Mouse (Mus musculus) limb, embryonic 15.5 days (tissue): ENCODE measurements around the gene Sik2. TPM values are rescaled to one million over a fixed set of nuclear protein-coding genes. Genes with fewer than 3 reads are reported as not detected.

ENCODE experiments used
- ATAC-seq: fragments of 200-750 bp; cut with Nextera tagmentation; 2 replicates; pipeline ENCODE4 v1.8.0; 2017; ENCODE audit warnings: low read depth, moderate TSS enrichment; ENCODE audit not compliant: insufficient number of reproducible peaks, low FRiP score, low TSS enrichment
- H3K27ac ChIP-seq: fragments of 300-500 bp; sonication (generic); 2 replicates; pipeline ENCODE4 v1.5.1; 2015; ENCODE audit warnings: moderate library complexity, mild to moderate bottlenecking, inconsistent platforms
- H3K27me3 ChIP-seq: fragments of 300-500 bp; sonication (generic); 2 replicates; pipeline ENCODE4 v1.6.1; 2015; ENCODE audit warnings: inconsistent platforms
- H3K36me3 ChIP-seq: fragments of 300-500 bp; sonication (generic); 2 replicates; pipeline ENCODE4 v1.6.1; 2015; ENCODE audit warnings: inconsistent platforms
- H3K4me1 ChIP-seq: fragments of 300-500 bp; sonication (generic); 2 replicates; pipeline ENCODE4 v1.6.1; 2015; ENCODE audit warnings: inconsistent platforms
- H3K4me2 ChIP-seq: fragments of 300-500 bp; sonication (generic); 2 replicates; pipeline ENCODE4 v1.6.1; 2015; ENCODE audit warnings: mild to moderate bottlenecking, inconsistent platforms
- H3K4me3 ChIP-seq: fragments of 300-500 bp; sonication (generic); 2 replicates; pipeline ENCODE4 v1.5.1; 2015; ENCODE audit warnings: mild to moderate bottlenecking, inconsistent platforms
- H3K9ac ChIP-seq: fragments of 300-500 bp; sonication (generic); 2 replicates; pipeline ENCODE4 v1.6.1; 2015; ENCODE audit warnings: inconsistent platforms
- H3K9me3 ChIP-seq: fragments of 300-500 bp; sonication (generic); 2 replicates; pipeline ENCODE4 v1.6.1; 2016; ENCODE audit warnings: inconsistent platforms
- WGBS: fragments of 180-500 bp; shearing (Covaris S2); methylation state at CpG from one replicate; pipeline ENCODE4 v1.1.7; 2015; 5-methylcytosine and 5-hydroxymethylcytosine counted together
- polyA plus RNA-seq: library from polyadenylated mRNA; unstranded; fragments of >200 nt; fragmentation: Nextera tagmentation; extraction: Ambion mirVana; gene quantifications from 2 replicates; pipeline ENCODE4 v1.2.1, GENCODE M21; 2015

The Sik2 gene
- polyA plus RNA-seq, 1 experiment from 2014 or later: 14.3 TPM

DNA sequence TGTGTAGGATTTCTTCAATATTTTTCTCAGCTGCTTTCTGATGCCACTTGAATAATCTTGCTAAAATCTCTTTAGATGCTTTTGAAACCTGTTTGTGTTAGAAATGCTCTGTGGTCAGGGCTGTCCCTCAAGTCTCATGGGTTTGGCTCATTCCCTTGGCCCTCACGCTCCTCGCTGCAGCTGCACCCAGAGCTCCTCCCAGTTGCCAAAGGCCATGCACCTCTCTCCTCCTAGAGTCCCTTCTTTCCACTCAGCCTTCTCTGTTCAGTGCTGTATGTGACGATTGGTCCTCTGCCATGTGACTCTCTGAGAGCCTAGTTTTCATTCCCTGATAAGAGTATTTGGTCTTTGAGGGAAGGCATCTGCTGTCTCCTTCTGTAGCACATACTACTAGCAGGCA lies 131.4 kb downstream of the Sik2 start:
- 73% methylated on average over 3 of the region's 3 CpGs for WGBS
- Histone ChIP-seq H3K27ac (no peak overlapping the region), H3K4me1 (no peaks in the 10 kb centered on the region)

DNA sequence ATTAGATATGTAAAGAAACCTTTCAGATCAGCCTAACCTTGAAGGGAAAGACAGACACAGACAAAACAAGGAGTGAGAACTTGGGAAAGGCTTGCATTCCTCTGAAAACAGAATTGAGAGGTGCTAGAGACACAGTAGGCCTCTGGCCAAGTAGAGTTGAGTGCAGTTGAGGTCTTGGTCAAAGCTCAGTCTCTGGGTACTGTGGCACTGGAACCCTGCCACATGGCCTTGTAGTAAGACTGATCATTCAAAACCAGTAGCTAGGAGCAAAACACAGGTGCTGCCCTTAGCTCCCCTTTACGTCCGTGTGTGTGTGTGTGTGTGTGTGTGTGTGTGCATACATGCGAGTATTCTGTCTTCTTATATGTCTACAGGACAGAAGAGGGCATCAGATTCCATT lies 132.6 kb downstream of the Sik2 start:
- 90% methylated on average over 3 of the region's 3 CpGs for WGBS

More for the DNA sequence above, 131.4 kb downstream of the Sik2 start:
- Histone ChIP-seq H3K9me3 (no peaks in the 10 kb centered on the region), H3K27me3 (no peaks in the 10 kb centered on the region), H3K9ac (no peak overlapping the region), H3K4me2 (no peak overlapping the region), H3K36me3 (peaks cover 67% of the 10 kb centered on the region), H3K4me3 (no peak overlapping the region)
- ATAC-seq: no peak

DNA sequence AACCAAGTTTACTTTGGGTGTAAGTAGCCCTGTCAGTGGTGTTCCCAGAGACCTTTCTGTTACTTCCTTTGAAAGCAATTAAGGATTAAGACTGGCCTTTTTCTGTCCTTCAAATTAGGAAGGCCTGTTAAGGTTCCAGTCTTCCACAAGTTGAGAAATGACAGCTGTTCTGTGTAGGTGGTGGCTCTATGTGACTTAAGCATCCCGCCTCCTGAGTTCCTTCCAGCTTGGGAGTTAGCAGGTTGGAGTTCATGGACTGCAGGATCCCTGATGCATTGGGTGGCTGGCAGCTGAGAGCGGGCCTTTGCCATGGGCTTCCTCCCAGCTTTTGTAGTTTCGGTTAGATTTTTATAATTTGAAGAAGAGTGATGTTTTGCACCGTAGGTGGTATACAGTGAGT lies 133.4 kb downstream of the Sik2 start:
- Histone ChIP-seq H3K27ac (no peak overlapping the region), H3K36me3 (peaks cover 74% of the 10 kb centered on the region), H3K4me1 (no peaks in the 10 kb centered on the region), H3K9me3 (no peaks in the 10 kb centered on the region), H3K4me2 (no peak overlapping the region), H3K9ac (no peak overlapping the region), H3K4me3 (no peak overlapping the region), H3K27me3 (no peaks in the 10 kb centered on the region)
- WGBS: 97% methylated on average over 4 of the region's 4 CpGs
- ATAC-seq: no peak

More for the DNA sequence above, 132.6 kb downstream of the Sik2 start:
- no peak overlapping the region for H3K4me3 ChIP-seq
- H3K27ac ChIP-seq: no peak overlapping the region
- ATAC-seq: no peak
- H3K27me3 ChIP-seq: no peaks in the 10 kb centered on the region
- peaks cover 70% of the 10 kb centered on the region for H3K36me3 ChIP-seq
- H3K9me3 ChIP-seq: no peaks in the 10 kb centered on the region
- no peak overlapping the region for H3K4me2 ChIP-seq
- H3K9ac ChIP-seq: no peak overlapping the region
- H3K4me1 ChIP-seq: no peaks in the 10 kb centered on the region

DNA sequence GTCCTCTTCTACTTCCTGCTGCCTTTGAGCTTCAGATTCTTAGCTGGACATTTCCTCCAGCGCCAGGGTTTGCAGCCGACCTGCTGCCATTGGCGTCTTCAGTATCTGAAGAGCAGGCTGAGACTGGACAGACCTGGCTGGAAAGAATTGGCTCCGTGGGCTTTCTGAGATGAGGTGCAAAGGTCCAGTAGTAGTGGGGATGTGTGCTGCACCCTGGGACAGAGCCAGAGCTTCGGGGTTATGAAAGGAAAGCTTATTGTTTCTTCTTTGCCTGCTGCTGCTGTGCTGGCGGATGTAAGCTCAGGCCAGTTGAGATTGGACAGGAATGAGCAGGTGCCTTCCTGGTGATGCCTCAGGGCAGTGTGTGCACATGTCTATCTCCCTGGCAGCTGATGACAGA lies 134.8 kb downstream of the Sik2 start:
- WGBS: 88% methylated on average over 6 of the region's 6 CpGs
- H3K4me1 ChIP-seq: no peaks in the 10 kb centered on the region
- H3K9ac ChIP-seq: no peak overlapping the region
- ATAC-seq: no peak
- H3K4me3 ChIP-seq: no peak overlapping the region
- no peaks in the 10 kb centered on the region for H3K27me3 ChIP-seq
- H3K36me3 ChIP-seq: peaks cover 69% of the 10 kb centered on the region
- no peak overlapping the region for H3K27ac ChIP-seq
- H3K4me2 ChIP-seq: no peak overlapping the region
- no peaks in the 10 kb centered on the region for H3K9me3 ChIP-seq

DNA sequence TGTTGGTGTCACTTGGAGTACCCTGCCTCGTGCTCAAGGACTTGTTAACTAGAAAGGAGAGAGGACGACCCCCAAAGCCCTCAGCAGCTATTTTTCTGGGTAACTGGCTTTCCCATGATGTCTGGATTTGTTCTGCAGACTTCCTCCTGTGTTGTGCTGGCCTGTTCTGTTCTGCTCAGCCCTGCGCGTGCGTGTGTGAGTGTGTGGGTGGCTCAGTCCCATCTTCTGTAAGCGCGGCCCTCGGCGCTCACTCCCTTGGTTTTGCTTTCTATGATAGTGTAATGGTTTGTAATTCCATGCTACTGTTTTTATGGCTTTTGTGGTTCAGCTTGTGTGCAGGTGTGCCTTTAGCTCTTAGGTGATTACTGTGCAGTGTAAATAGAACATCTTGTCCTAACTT lies 135.7 kb downstream of the Sik2 start:
- no peak overlapping the region for H3K4me2 ChIP-seq
- peaks cover 69% of the 10 kb centered on the region for H3K36me3 ChIP-seq
- WGBS: 84% methylated on average over 9 of the region's 9 CpGs
- no peak overlapping the region for H3K27ac ChIP-seq
- H3K9me3 ChIP-seq: no peaks in the 10 kb centered on the region
- no peaks in the 10 kb centered on the region for H3K4me1 ChIP-seq
- H3K4me3 ChIP-seq: no peak overlapping the region
- no peak overlapping the region for H3K9ac ChIP-seq
- H3K27me3 ChIP-seq: no peaks in the 10 kb centered on the region
- ATAC-seq: no peak

DNA sequence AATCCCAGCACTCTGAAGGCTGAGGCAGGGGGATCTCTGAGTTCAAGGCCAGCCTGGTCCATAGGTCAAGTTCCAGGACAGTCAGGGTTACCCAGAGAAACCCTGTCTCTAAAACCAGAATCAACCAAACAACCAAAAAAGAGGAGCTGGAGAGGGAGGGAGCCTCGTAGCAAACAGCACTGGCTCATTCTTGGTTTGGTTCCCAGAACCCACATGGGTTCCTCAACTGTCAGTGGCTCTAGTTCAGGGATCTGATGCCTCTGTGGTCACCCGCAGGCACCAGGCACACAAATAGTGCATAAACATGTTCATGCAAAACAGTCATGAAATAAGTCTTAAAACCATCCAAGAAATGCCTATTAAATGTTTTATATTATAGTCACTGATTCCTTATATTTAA lies 140.7 kb downstream of the Sik2 start:
- Histone ChIP-seq H3K27me3 (no peaks in the 10 kb centered on the region), H3K9ac (no peak overlapping the region), H3K27ac (no peak overlapping the region), H3K4me2 (no peak overlapping the region), H3K9me3 (no peaks in the 10 kb centered on the region), H3K4me1 (no peaks in the 10 kb centered on the region), H3K4me3 (no peak overlapping the region), H3K36me3 (peaks cover 74% of the 10 kb centered on the region)
- no peak for ATAC-seq
- 79% methylated on average over 2 of the region's 2 CpGs for WGBS

DNA sequence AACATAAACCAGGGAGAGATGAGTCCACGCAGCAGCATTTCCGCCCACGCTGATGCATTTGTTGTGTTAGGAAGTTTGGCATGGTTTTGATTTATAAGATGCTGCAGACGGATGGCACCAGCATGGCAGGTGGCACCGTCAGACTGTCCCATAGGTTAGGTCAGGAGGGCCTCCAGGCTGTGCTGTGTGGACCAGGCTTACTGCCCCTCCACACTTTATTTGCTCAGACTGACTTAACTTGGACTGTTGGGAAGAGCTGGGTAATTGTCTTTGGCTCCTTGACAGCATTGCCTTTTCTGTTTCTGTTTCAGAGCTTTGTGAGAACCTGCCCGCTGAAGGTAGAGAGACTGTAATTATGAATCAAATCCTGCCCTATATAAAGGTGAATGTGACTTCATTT lies 141.9 kb downstream of the Sik2 start:
- H3K4me2 ChIP-seq: no peak overlapping the region
- ATAC-seq: no peak
- no peaks in the 10 kb centered on the region for H3K4me1 ChIP-seq
- H3K9ac ChIP-seq: no peak overlapping the region
- peaks cover 77% of the 10 kb centered on the region for H3K36me3 ChIP-seq
- WGBS: 89% methylated on average over 6 of the region's 6 CpGs
- H3K27ac ChIP-seq: no peak overlapping the region
- H3K27me3 ChIP-seq: no peaks in the 10 kb centered on the region
- H3K4me3 ChIP-seq: no peak overlapping the region
- no peaks in the 10 kb centered on the region for H3K9me3 ChIP-seq

DNA sequence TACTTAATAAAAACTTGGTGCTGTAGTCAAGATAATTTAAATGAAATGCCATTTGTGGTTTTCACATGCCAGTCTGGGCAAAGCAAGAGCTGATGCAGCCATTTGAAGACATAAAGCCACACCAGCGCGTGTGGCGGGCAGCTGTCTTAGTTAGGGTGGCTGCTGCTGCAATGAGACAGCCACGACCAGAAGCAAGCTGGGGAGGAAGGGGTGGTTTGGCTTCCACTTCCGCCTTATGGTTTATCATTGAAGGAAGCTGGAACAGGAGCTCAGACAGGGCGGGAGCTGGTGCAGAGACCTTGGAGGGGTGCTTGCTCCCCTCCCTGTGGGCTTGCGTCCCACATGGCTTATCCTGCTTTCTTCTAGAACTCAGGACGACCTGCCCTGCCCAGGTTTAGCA lies 143.1 kb downstream of the Sik2 start:
- WGBS: 86% methylated on average over 8 of the region's 8 CpGs
- Histone ChIP-seq H3K4me3 (no peak overlapping the region), H3K27me3 (no peaks in the 10 kb centered on the region), H3K9me3 (no peaks in the 10 kb centered on the region), H3K4me1 (no peaks in the 10 kb centered on the region), H3K27ac (no peak overlapping the region), H3K36me3 (peaks cover 84% of the 10 kb centered on the region), H3K4me2 (no peak overlapping the region), H3K9ac (no peak overlapping the region)
- ATAC-seq: no peak

DNA sequence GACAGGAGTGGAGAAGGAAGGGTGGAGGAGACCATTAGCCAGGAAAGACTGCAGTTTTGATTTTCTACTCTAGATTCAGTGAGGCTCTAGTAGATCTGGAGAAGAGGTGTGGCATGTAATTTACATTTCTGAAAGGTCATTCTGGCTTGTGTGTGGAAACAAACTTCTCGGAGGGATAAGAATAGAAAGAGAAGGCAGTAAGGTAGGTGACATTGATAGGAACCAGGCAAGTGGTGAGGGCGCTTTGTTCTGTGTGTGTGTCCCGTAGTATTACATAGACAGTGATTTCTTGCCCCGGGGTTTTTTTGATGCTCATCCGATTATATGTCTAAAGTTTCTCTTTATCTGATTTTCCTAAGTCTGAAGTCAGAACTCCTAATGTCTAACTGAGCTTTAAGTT lies 144.0 kb downstream of the Sik2 start:
- WGBS: 86% methylated on average over 5 of the region's 5 CpGs
- no peaks in the 10 kb centered on the region for H3K9me3 ChIP-seq
- peaks cover 85% of the 10 kb centered on the region for H3K36me3 ChIP-seq
- H3K9ac ChIP-seq: no peak overlapping the region
- no peaks in the 10 kb centered on the region for H3K4me1 ChIP-seq
- no peak overlapping the region for H3K4me2 ChIP-seq
- no peaks in the 10 kb centered on the region for H3K27me3 ChIP-seq
- H3K4me3 ChIP-seq: no peak overlapping the region
- no peak for ATAC-seq
- H3K27ac ChIP-seq: no peak overlapping the region

DNA sequence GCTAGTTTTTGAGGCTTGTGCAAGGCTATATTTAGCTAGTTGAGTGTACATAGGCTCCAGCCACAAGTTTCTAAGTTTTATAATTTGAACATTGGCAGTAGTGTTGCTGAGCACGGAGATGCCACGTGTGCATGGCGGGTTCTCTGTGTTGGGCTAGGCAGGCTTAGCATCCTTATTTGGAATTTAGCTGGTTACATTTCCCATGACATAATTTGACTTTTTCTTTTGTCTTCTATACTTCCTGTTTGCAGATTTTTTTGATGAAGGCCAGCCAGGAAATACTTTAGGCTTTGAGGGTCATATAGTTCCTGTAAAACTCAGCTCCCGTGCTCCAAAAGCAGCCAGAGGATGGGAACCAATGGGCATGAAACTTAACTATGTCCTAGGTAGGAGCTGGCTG lies 145.0 kb downstream of the Sik2 start:
- Histone ChIP-seq H3K36me3 (peaks cover 89% of the 10 kb centered on the region), H3K9ac (no peak overlapping the region), H3K27ac (no peak overlapping the region), H3K4me2 (no peak overlapping the region), H3K4me1 (no peaks in the 10 kb centered on the region), H3K27me3 (no peaks in the 10 kb centered on the region), H3K4me3 (no peak overlapping the region), H3K9me3 (no peaks in the 10 kb centered on the region)
- ATAC-seq: no peak
- WGBS: 86% methylated on average over 4 of the region's 4 CpGs

DNA sequence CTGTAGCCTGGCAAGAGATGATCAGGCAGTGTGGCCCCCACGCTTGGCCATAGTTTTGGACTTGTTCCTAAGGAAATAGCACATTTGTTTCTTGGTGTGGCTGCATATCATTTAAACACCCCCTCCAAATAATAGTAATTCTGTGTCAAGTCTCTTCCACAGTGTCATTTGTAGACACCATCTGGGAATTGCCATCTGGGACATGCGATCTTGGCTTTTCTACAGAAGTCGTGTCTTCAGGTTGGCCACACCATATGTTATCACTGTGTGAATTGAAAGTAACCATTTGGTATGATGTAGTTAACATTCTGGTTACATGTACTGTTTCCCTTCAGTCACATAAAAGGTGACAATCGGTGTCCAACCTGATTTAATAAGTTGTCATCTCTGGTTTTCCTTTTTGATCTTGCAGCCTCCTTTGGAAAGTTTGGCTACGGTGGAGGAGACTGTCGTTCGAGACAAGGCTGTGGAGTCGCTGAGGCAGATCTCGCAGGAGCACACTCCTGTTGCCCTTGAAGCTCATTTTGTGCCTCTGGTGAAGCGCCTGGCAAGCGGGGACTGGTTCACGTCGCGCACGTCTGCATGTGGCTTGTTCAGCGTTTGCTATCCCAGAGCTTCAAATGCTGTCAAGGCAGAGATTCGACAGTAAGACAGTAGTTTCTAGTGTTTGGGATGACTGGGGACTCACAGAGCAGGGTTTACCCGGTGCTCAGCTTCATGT lies 147.6 kb downstream of the Sik2 start:
- Histone ChIP-seq H3K4me2 (no peak overlapping the region), H3K4me1 (peaks cover 11% of the 10 kb centered on the region), H3K27me3 (no peaks in the 10 kb centered on the region), H3K27ac (no peak overlapping the region), H3K9ac (no peak overlapping the region), H3K36me3 (peaks cover 65% of the 10 kb centered on the region), H3K4me3 (no peak overlapping the region), H3K9me3 (no peaks in the 10 kb centered on the region)
- WGBS: 94% methylated on average over 18 of the region's 18 CpGs
- ATAC-seq: no peak

DNA sequence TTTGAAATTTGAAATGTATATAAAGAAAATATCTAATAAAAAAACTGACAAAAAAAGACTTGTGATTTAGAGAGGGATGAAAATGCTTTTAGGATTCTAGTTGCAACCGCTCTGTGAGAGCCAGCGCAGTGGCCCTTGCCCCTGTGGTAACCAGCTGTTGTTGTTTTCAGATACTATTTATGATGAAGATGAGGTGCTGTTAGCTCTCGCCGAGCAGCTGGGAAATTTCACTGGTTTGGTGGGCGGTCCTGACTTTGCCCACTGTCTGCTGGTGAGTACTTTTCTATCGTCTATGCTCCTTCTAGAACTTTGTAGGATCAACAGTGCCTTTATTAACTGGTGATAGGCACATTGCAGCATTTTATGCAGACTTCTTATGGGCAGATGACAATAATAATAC lies 150.2 kb downstream of the Sik2 start:
- Histone ChIP-seq H3K36me3 (peaks cover 46% of the 10 kb centered on the region), H3K4me3 (no peak overlapping the region), H3K4me1 (peaks cover 11% of the 10 kb centered on the region), H3K27ac (no peak overlapping the region), H3K9me3 (no peaks in the 10 kb centered on the region), H3K27me3 (no peaks in the 10 kb centered on the region), H3K4me2 (no peak overlapping the region), H3K9ac (no peak overlapping the region)
- no peak for ATAC-seq
- WGBS: 87% methylated on average over 6 of the region's 6 CpGs
